Mouse (Mus musculus) layer of hippocampus, adult 8-10 months (tissue): ENCODE data around the gene Mical1. TPM values are rescaled to one million over a fixed set of nuclear protein-coding genes. Genes with fewer than 3 reads are reported as not detected.

ENCODE experiments used
- DNase-seq, 2 experiments: peaks; one replicate each; pipeline ENCODE4 v3.0.0; 2022; ENCODE audit warnings: low spot score in 2 of 2
- total RNA-seq, 4 experiments: library from RNA; stranded (reverse); gene quantifications; 2 replicates each; pipeline ENCODE4 v1.2.4; 2022

Gene Mical1
- total RNA-seq, 4 experiments from 2014 or later: 16.4 to 33.5 (median 24.9) TPM

DNA sequence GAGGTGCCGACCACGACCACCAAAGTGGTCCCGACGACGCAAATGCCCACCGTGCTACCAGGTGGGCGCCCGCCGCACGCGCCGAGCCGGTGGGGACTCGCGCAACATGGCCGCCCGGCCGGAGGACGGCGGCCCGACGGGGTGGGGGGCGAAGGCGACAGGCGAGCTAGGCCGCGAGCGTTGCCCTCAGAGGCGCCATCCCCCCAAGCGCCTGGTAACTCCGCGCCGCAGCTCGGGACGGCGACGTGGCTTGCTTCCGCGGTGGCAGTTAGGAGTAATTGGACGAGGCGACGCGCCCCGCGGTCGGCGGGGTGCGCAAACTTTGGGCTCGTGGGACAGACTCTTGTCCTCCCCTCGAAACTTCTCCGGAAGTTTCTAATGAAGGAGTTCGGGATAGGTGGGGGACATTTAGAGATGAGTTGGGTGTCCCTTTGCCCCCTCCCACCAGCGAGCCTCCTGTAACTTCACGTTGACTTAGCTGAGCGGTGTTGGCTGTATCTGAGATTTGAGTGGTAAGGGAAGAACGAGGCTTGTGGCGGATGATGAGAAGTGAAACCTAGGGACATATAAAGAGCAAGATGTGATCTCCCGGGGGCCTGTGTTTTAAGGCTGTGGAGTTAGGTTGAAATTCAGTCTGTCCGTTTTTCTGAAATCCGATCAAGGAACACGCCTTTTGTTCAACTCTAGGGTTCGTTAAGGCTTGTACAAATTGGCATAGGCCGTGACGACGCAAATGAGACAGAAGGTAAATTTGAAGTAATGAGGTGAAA, 43.7 kb downstream of the Mical1 start:
- DNase-seq: peak; percentile 24 to 27

DNA sequence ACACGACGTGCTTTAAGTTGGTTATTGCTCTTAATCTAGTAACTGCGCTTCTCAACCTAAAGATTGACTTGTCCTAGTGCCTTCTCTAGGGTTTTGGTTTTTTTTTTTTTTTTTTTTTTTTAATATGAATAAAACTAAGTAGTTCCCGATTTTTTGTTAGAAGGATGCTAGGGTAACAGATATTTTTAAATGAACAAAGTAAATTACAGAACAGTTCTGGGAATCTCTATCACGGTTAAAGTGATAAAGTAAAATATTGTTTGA, 44.2 kb downstream of the Mical1 start:
- DNase-seq: no peak

DNA sequence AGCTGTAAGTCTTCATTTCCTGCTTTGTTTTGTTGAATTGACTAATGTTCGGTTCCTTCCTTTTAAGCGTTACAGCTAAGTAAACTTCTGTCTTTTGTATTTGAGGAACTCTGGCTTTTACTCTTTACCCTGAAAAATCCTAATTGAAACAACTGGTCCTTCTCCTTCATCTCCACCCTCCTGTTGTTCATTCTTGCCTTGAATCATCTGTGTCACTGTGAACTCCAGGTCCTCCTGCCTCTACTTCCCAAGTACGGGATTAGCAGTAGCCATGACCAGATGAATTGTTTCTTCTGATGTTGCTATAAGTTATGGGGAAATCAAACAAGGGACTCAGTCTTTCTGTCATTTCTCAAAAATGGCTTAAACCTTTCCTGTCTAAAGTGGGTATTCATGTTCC, 47.3 kb downstream of the Mical1 start:
- no peak for DNase-seq

DNA sequence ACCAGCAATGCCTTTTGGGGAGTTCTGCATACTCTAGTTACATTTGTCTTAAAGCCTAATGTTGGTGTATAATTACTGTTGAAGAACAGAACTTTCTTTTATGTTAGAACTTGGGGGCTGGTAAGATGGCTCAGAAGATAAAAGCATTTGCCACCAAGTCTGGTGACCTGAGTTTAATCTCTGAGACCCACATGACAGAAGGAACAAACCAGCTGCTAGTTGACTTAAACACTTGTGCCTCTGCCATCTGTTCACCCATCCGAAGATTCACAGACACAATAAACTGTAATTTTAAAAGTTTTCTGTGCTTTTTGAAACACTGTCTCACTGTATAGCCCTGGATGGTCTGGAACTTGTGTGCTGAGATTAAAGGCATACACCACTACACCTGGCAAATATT, 49.6 kb downstream of the Mical1 start:
- DNase-seq: no peak

DNA sequence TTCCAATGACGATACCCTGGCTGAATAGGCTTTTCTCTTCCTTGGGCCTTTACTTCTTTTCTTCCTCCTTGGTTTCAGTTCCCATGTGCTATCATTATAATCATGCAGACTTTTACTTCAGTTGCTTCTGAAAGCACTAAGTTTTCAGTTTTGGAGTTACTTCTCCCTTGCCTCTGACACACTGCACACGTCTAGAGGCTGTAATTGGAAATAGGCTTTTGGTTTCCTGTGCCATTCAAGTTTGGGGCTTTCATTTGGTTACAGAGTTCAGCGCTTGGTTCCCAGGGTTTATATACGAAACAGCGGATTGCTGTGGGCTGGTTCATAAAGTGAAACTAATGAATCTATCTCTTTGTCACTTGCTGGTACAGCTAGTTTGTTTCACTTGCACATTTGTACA, 53.9 kb downstream of the Mical1 start:
- no peak for DNase-seq

DNA sequence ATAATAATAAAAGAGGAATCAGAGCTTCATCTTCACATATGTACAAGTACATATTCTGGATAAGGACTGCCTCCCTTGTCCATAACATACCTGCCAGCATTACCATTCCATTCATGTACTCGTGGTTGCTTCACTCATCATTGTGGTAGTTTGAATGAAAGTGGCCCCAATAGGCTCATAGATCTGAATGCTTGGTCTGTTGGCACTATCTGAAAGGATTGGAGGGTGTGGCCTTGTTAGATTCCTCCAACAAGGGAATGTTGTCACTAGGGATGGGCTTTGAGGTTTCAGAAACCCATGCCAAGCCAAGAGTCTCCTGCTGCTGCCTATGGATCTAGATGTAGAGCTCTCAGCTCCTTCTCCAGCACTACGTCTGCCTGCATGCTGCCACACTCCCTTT, 59.9 kb downstream of the Mical1 start:
- DNase-seq: no peak

Other genes starting within 250 kb of the Mical1 start
- 10 to 100 TPM; 30.6 to 34.7 (median 33.1) TPM for gene Fig4, start 173.1 kb upstream of the Mical1 start, total RNA-seq
- under 1 TPM; 0.17 to 0.45 (median 0.30) TPM for gene Ak9, start 172.3 kb upstream of the Mical1 start, total RNA-seq
- 10 to 100 TPM; 18.5 to 25.6 (median 23.1) TPM for gene Zbtb24, start 25.9 kb upstream of the Mical1 start, total RNA-seq
- 10 to 100 TPM; 15.2 to 20.7 (median 19.1) TPM for gene Smpd2, start 14.1 kb downstream of the Mical1 start, total RNA-seq
- gene Ppil6, start 14.1 kb downstream of the Mical1 start, total RNA-seq: 1 to 10 TPM; 4.1 to 8.3 (median 6.3) TPM
- gene Cd164, start 43.1 kb downstream of the Mical1 start, total RNA-seq: 10 to 100 TPM; 70.1 to 77.8 (median 73.1) TPM
- 1 to 10 TPM; 1.1 to 2.8 (median 2.0) TPM for gene Ccdc162, start 240.3 kb downstream of the Mical1 start, total RNA-seq